25 mouse cellular contexts compared by ENCODE assay signal in genomic region chr3:66310586-66310985, GRCm38 (mm10). TPM values are rescaled to one million over a fixed set of nuclear protein-coding genes. Genes with fewer than 3 reads are reported as not detected.
"Had no signal": no experiment of that assay in that cellular context is flagged by ENCODE, and none has a peak within 500 bp of the region (broad histone marks: within the 10 kb centered on the region; RNA-seq: fewer than 3 reads in every experiment).

No protein-coding gene starts in this region.

- ATAC-seq: hindbrain, postnatal 0 days; intestine, embryonic 16.5 days had no signal

- DNase-seq: gastrocnemius, postnatal 14 days; gastrocnemius, postnatal 36 days; heart, adult 11 months; heart, adult 2 months; heart, postnatal 14 days; heart, postnatal 36 days; kidney, adult 11 months; kidney, adult 2 months; kidney, adult 9 months; kidney, postnatal 14 days; kidney, postnatal 36 days; liver had no signal

- H3K27me3 ChIP-seq: heart, embryonic 13.5 days; heart, embryonic 15.5 days; hindbrain, embryonic 13.5 days; hindbrain, embryonic 15.5 days; kidney, embryonic 15.5 days; limb, embryonic 12.5 days had no signal

- H3K4me3 ChIP-seq: heart, adult 2 months; heart, embryonic 13.5 days; heart, embryonic 15.5 days; hindbrain, embryonic 13.5 days; hindbrain, embryonic 15.5 days; kidney, embryonic 15.5 days; left cerebral cortex, adult 2 months; limb, embryonic 10.5 days; limb, embryonic 12.5 days had no signal

- H3K4me2 ChIP-seq: heart, embryonic 11.5 days; heart, embryonic 13.5 days; heart, embryonic 15.5 days; hindbrain, embryonic 13.5 days; hindbrain, embryonic 15.5 days; kidney, embryonic 15.5 days; limb, embryonic 12.5 days had no signal

- H3K36me3 ChIP-seq: heart, embryonic 13.5 days; heart, embryonic 15.5 days; hindbrain, embryonic 13.5 days; hindbrain, embryonic 15.5 days; kidney, embryonic 15.5 days; limb, embryonic 10.5 days; limb, embryonic 12.5 days had no signal

- H3K4me1 ChIP-seq: heart, embryonic 13.5 days; heart, embryonic 15.5 days; hindbrain, embryonic 13.5 days; hindbrain, embryonic 15.5 days; kidney, embryonic 15.5 days; limb, embryonic 10.5 days; limb, embryonic 12.5 days had no signal

- H3K27ac ChIP-seq: heart, adult 2 months; heart, embryonic 13.5 days; heart, embryonic 15.5 days; hindbrain, embryonic 13.5 days; hindbrain, embryonic 15.5 days; hindbrain, postnatal 0 days; kidney, embryonic 15.5 days; kidney, postnatal 0 days; left cerebral cortex, adult 2 months; limb, embryonic 10.5 days; limb, embryonic 12.5 days had no signal

- H3K9me3 ChIP-seq: heart, embryonic 13.5 days; heart, embryonic 15.5 days; hindbrain, embryonic 13.5 days; hindbrain, embryonic 15.5 days; kidney, embryonic 15.5 days; limb, embryonic 10.5 days; limb, embryonic 12.5 days had no signal

- H3K9ac ChIP-seq: heart, embryonic 13.5 days; heart, embryonic 15.5 days; hindbrain, embryonic 13.5 days; hindbrain, embryonic 15.5 days; kidney, embryonic 15.5 days; limb, embryonic 12.5 days had no signal

RNA-seq across cellular contexts. Expression of gene Veph1, which starts 13.9 kb away (rescaled TPM):
- total RNA-seq: gastrocnemius, postnatal 36 days; heart, adult 2 months; heart, postnatal 36 days; left cerebral cortex, adult 2 months had no signal
- polyA plus RNA-seq: large intestine, adult 2 months had no signal
